Mouse (Mus musculus) thymus, postnatal 14 days (tissue): ENCODE results near the gene Kcnip1.
A peak's percentile ranks its signal among the peaks of the same experiment; 100 is the strongest.

Experiments used
- DNase-seq: peaks from one replicate; pipeline ENCODE4 v3.0.0; 2021

The Kcnip1 gene

GRCm38 (mm10) chr11:33980146-33980545 lies 12.8 kb downstream of the Kcnip1 start:
- DNase-seq, result no peak

GRCm38 (mm10) chr11:33975121-33975520 lies 17.8 kb downstream of the Kcnip1 start:
- DNase-seq, result no peak

- DNase-seq, result no peak
Measured at GRCm38 (mm10) chr11:33974341-33975040, 18.5 kb downstream of the Kcnip1 start.

DNA sequence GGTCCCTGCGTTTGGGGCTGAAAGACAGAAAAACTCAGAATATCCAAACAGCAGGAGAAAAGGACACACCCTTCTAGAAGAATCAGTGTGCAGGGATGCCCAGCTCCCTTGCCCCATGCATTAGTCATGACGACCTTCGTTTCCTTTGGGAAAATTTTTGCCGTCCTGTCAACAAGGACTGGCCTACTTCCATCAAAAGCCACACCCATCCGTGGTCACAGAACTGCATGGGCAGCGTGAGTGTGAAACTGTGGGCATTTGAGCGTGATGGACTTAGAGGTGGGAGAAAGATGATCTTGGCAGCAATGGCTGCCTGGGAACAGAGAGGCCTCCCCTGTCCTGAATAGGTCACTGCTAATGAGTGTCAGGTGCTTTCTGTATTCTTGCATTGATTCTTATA lies 20.8 kb downstream of the Kcnip1 start:
- no peak for DNase-seq

DNA sequence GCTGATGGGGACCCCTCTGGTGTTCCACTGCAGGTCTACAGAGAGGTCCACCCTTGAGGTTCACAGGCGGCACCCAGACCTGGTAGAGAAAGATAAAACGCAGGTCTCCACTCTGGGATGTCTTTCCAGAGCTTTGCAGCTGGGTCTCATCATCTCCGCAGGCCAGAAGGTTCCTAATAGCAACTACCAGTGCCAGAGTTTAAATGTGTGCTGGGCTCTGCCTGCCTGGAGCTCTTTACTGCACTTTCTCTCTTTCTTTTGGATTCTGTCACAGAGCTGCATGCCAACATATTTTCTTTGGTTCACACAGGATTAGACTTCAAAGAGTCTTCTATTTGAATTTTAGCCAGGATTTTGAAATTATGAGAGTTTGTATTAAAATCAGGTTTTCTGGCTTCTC lies 23.8 kb downstream of the Kcnip1 start:
- DNase-seq, result no peak

GRCm38 (mm10) chr11:33967708-33968107 lies 25.2 kb downstream of the Kcnip1 start:
- no peak for DNase-seq

GRCm38 (mm10) chr11:33965380-33965779 lies 27.6 kb downstream of the Kcnip1 start:
- DNase-seq, result peak; percentile 46

- DNase-seq, result no peak
Measured at GRCm38 (mm10) chr11:33962688-33963407, 30.1 kb downstream of the Kcnip1 start, which contains the start of gene Kcnmb1. Kcnmb1 (plus strand) TSS chr11:33963013.

GRCm38 (mm10) chr11:33962178-33962577 lies 30.8 kb downstream of the Kcnip1 start:
- DNase-seq, result no peak

GRCm38 (mm10) chr11:33958713-33959112 lies 34.2 kb downstream of the Kcnip1 start:
- peak; percentile 73 for DNase-seq

GRCm38 (mm10) chr11:33957595-33957994 lies 35.4 kb downstream of the Kcnip1 start:
- DNase-seq, result no peak

GRCm38 (mm10) chr11:33956623-33957022 lies 36.3 kb downstream of the Kcnip1 start:
- DNase-seq, result no peak

DNA sequence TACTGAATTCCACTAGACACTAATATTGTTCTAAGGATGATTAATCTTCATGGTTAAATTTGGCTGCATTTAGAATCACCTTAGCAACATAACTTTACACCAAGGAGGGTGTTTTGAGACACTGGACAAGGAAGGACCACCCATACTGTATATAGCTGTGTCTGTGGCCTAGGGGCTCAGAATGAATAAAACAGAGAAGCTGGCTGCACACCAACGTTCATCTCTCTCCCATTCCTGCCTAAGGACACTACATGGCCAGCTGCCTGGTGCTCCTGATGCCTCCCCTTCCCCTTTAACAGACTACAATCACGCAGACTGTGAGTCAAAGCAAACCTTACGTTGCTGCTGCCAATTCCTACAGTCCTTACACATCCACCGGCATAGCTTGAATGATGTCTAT lies 37.0 kb downstream of the Kcnip1 start:
- DNase-seq, result no peak

DNA sequence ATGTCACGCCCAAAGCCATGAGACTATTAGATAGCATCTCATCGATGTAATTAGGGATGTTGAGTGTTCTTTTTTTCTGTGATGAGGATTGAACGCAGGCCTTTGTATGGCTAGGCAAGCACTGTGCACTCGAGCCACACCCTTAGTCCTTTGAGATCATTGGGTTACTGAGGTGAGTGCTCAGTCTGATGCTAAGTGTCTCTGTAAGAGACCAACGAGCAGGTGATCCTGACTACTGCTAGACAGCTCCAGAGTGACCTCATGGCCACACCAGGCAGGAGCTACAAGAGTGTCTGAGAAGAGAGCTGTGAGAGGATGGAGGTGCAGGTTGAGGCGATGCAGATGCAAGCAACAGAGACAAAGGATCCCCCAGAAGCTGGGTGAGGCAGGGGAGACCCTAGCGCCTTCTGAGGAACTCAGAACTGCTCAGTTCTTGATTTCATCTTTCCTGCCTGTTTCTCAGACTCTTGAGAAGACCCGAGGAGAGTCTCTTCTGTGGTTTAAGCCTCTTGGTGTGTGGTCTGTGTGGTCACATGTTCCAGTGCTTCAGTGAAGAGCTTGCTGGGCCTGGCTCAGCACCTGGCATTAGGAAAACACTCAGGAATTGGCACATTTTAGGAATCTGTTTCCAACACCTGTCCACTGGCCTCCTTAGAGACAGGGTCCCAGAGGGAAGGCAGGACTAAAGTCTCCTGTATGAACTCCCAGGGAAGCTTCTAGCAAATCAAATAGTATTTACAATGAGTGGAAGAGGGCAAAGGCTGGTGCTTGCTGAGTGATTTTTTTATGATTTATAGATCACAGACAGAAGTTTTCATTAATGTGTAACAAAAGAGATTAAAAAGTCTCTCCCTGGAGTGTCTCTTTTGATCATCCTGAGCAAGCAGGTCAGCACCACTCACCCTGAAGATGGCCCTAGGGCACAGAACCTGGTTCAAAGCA lies 41.0 kb downstream of the Kcnip1 start:
- DNase-seq, result no peak

DNA sequence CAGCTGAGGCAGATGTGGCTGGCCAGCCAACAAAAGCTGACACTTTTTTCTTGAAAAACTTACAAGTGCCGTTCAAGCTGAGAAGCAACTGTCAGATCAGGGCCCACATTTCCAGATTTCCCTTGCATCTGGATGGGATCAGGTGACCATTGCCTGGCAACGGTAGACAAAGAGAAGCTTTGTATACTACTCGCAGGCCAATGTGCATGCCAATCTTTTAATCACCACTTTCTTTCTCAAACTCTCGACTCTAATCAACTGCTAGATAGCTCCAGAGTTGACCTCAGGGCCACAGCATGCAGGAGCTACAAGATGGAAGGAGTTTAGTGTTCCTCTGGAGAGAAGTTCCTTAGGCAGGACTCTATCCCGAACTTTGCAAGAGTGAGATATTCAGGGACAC lies 41.8 kb downstream of the Kcnip1 start:
- no peak for DNase-seq

DNA sequence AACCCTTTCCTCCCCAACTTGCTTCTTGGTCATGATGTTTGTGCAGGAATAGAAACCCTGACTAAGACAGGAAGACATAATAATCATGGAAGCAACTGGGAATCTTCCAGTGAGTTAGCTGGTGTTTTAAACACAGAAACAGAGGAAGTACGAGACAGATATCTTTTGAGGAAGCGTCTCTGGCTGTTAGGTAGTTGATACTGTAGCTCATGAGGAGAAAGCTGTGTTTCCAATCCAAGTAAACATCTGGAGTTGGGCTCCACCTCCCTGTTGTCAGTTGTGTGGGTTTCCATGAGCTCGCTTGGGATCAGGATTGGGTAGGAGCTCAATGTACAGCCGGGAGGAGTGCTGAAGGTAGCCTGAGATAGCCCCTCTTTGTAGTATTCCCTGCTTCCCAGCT lies 46.5 kb downstream of the Kcnip1 start:
- DNase-seq, result no peak

- DNase-seq, result no peak
Measured at GRCm38 (mm10) chr11:33944786-33945328, 48.1 kb downstream of the Kcnip1 start.

GRCm38 (mm10) chr11:33944067-33944785 lies 48.7 kb downstream of the Kcnip1 start:
- peak; percentile 71 for DNase-seq

- DNase-seq, result no peak
Measured at GRCm38 (mm10) chr11:33943565-33943964, 49.4 kb downstream of the Kcnip1 start.

DNA sequence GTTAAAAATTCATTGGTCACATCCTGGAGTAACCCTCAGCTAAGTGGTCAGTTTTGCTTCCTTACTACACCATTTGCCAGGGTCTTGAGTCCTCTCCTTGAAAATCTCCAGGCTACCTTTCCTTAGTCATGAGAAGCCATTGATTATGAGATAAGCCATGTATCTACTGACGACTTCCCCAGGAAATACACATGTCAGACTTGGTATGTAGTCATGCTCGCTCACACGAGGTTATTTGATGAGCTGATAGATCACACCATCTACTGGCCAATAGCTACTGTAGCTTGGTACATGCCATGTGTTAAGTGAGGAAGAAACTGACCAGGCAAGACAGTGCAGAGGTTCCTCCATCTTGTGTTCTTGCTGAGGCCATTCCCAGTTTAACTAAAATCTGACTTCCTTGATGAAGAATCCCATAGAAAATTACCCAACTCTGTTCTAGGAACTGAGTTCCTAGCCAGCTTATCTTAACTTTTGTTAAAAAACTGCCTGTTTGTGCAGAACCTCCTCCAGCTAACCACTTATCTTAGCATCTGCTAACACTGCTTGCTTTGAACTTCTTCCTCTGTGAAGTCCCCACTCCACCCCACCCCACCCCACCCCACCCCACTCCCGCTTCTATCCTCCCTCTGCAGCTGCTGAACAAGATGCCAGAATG lies 53.4 kb downstream of the Kcnip1 start:
- DNase-seq, result peak; percentile 51

GRCm38 (mm10) chr11:33938561-33939274 lies 54.2 kb downstream of the Kcnip1 start:
- DNase-seq, result peak; percentile 83
